Mouse (Mus musculus) MEL (cell line): ENCODE measurements around the gene Rapgef4. TPM values are rescaled to one million over a fixed set of nuclear protein-coding genes. Genes with fewer than 3 reads are reported as not detected.

Experiments used
- DNase-seq: peaks from one replicate; pipeline ENCODE4 v3.0.0; 2011; ENCODE audit warnings: low read depth, low spot score
- H3K27ac ChIP-seq: 2 replicates; pipeline ENCODE4 v1.5.1; 2012; ENCODE audit warnings: low read depth, mild to moderate bottlenecking, control low read depth, low read length, moderate library complexity; ENCODE audit not compliant: control insufficient read depth
- H3K27me3 ChIP-seq, 2 experiments: fragments of 150-350 bp in 1 of 2; sonication (generic) in 1 of 2; 2 replicates each; pipeline ENCODE4 v1.6.1; 2012; ENCODE audit warnings: low read length in 2 of 2, mild to moderate bottlenecking in 2 of 2, improper control_type of control experiment in 1 of 2, moderate library complexity in 1 of 2; ENCODE audit not compliant: insufficient read depth in 2 of 2, control insufficient read depth in 1 of 2
- H3K36me3 ChIP-seq, 2 experiments: 2 replicates each; pipeline ENCODE4 v1.6.1; 2012 to 2014; ENCODE audit warnings: low read length in 2 of 2, improper control_type of control experiment in 1 of 2, inconsistent platforms in 1 of 2, mild to moderate bottlenecking in 1 of 2; ENCODE audit not compliant: insufficient read depth in 2 of 2, control insufficient read depth in 1 of 2
- H3K4me1 ChIP-seq, 2 experiments: fragments of 150-350 bp in 1 of 2; sonication (generic) in 1 of 2; 2 replicates each; pipeline ENCODE4 v1.6.1; 2012; ENCODE audit warnings: low read length in 2 of 2, improper control_type of control experiment in 1 of 2, mild to moderate bottlenecking in 1 of 2; ENCODE audit not compliant: insufficient read depth in 2 of 2, control insufficient read depth in 1 of 2
- H3K4me3 ChIP-seq, 2 experiments: fragments of 150-350 bp in 1 of 2; sonication (generic) in 1 of 2; 2 replicates each; pipeline ENCODE4 v1.5.1; 2012; ENCODE audit warnings: low read depth in 2 of 2, low read length in 2 of 2, mild to moderate bottlenecking in 2 of 2, moderate library complexity in 2 of 2, control low read depth in 1 of 2, improper control_type of control experiment in 1 of 2; ENCODE audit not compliant: control insufficient read depth in 1 of 2, insufficient read depth in 1 of 2
- H3K79me2 ChIP-seq: 2 replicates; pipeline ENCODE4 v1.6.1; 2012; ENCODE audit warnings: mild to moderate bottlenecking, low read length, moderate library complexity; ENCODE audit not compliant: control insufficient read depth, poor library complexity, insufficient read depth
- H3K9ac ChIP-seq: 2 replicates; pipeline ENCODE4 v1.6.1; 2012; ENCODE audit warnings: low read depth, mild to moderate bottlenecking, control low read depth, low read length, moderate library complexity; ENCODE audit not compliant: control insufficient read depth, poor library complexity, severe bottlenecking
- H3K9me3 ChIP-seq: fragments of 150-350 bp; sonication (generic); replicated peaks from 2 replicates; pipeline ENCODE4 v1.6.1; 2012; ENCODE audit warnings: mild to moderate bottlenecking, low read length, improper control_type of control experiment, moderate library complexity; ENCODE audit not compliant: insufficient read depth
- CHD1 ChIP-seq: IDR thresholded peaks from 2 replicates; pipeline ENCODE4 v1.6.1; 2012; ENCODE audit warnings: low read depth, mild to moderate bottlenecking, inconsistent platforms, low read length, improper control_type of control experiment
- CHD2 ChIP-seq: IDR thresholded peaks from 2 replicates; pipeline ENCODE4 v1.6.1; 2011; ENCODE audit warnings: low read length, improper control_type of control experiment
- CTCF ChIP-seq, 3 experiments: IDR thresholded peaks in 2 of 3; conservative IDR thresholded peaks in 1 of 3; 2 replicates each; pipeline ENCODE4 v1.5.1; 2011 to 2012; ENCODE audit warnings: low read length in 3 of 3, low read depth in 2 of 3, mild to moderate bottlenecking in 2 of 3, improper control_type of control experiment in 1 of 3, inconsistent platforms in 1 of 3, mixed read lengths in 1 of 3, moderate library complexity in 1 of 3; ENCODE audit not compliant: control insufficient read depth in 1 of 3, insufficient read depth in 1 of 3, poor library complexity in 1 of 3, severe bottlenecking in 1 of 3
- ELF1 ChIP-seq: IDR thresholded peaks from 2 replicates; pipeline ENCODE4 v1.6.1; 2014; ENCODE audit warnings: low read depth, mild to moderate bottlenecking, inconsistent platforms, low read length, improper control_type of control experiment, moderate library complexity
- EP300 ChIP-seq, 2 experiments: IDR thresholded peaks; 2 replicates each; pipeline ENCODE4 v1.6.1; 2011; ENCODE audit warnings: improper control_type of control experiment in 2 of 2, low read length in 2 of 2, low read depth in 1 of 2, mild to moderate bottlenecking in 1 of 2
- GATA1 ChIP-seq: IDR thresholded peaks from 2 replicates; pipeline ENCODE4 v1.6.1; 2011; ENCODE audit warnings: low read depth, low read length, improper control_type of control experiment
- JUND ChIP-seq: IDR thresholded peaks from 2 replicates; pipeline ENCODE4 v1.6.1; 2011; ENCODE audit warnings: low read depth, mild to moderate bottlenecking, improper control_type of control experiment, low read length
- KAT2A ChIP-seq: conservative IDR thresholded peaks from 2 replicates; pipeline ENCODE4 v1.6.1; 2012; ENCODE audit warnings: low read depth, low read length, improper control_type of control experiment, inconsistent platforms
- MAFK ChIP-seq: IDR thresholded peaks from 2 replicates; pipeline ENCODE4 v1.6.1; 2011; ENCODE audit warnings: low read depth, mild to moderate bottlenecking, low read length, improper control_type of control experiment, borderline replicate concordance
- MAX ChIP-seq: IDR thresholded peaks from 2 replicates; pipeline ENCODE4 v1.6.1; 2011; ENCODE audit warnings: low read length, improper control_type of control experiment
- MEF2A ChIP-seq: IDR thresholded peaks from 2 replicates; pipeline ENCODE4 v1.6.1; 2014; ENCODE audit warnings: low read depth, mild to moderate bottlenecking, inconsistent platforms, low read length, improper control_type of control experiment; ENCODE audit not compliant: poor library complexity, insufficient replicate concordance, severe bottlenecking; ENCODE audit errors: extremely low read depth
- MYB ChIP-seq: IDR thresholded peaks from 2 replicates; pipeline ENCODE4 v1.6.1; 2011; ENCODE audit warnings: mild to moderate bottlenecking, low read depth, low read length, improper control_type of control experiment
- MYC ChIP-seq: IDR thresholded peaks from 2 replicates; pipeline ENCODE4 v1.6.1; 2011; ENCODE audit warnings: low read depth, mild to moderate bottlenecking, low read length, improper control_type of control experiment, moderate library complexity
- NELFE ChIP-seq: IDR thresholded peaks from 2 replicates; pipeline ENCODE4 v1.6.1; 2011; ENCODE audit warnings: low read depth, low read length, improper control_type of control experiment
- NRF1 ChIP-seq: IDR thresholded peaks from 2 replicates; pipeline ENCODE4 v1.6.1; 2014; ENCODE audit warnings: low read depth, mild to moderate bottlenecking, inconsistent platforms, low read length, improper control_type of control experiment, moderate library complexity; ENCODE audit not compliant: poor library complexity, insufficient read depth, severe bottlenecking
- POLR2A ChIP-seq, 2 experiments: IDR thresholded peaks; 2 replicates each; pipeline ENCODE4 v1.6.1; 2011 to 2012; ENCODE audit warnings: low read length in 2 of 2, mild to moderate bottlenecking in 2 of 2, control low read depth in 1 of 2, improper control_type of control experiment in 1 of 2, low read depth in 1 of 2, moderate library complexity in 1 of 2; ENCODE audit not compliant: control insufficient read depth in 1 of 2, insufficient read depth in 1 of 2, poor library complexity in 1 of 2
- POLR2AphosphoS2 ChIP-seq: IDR thresholded peaks from 2 replicates; pipeline ENCODE4 v1.6.1; 2011; ENCODE audit warnings: low read length, improper control_type of control experiment
- RAD21 ChIP-seq: IDR thresholded peaks from 2 replicates; pipeline ENCODE4 v1.6.1; 2011; ENCODE audit warnings: mild to moderate bottlenecking, low read depth, low read length, improper control_type of control experiment
- SIN3A ChIP-seq: IDR thresholded peaks from 2 replicates; pipeline ENCODE4 v1.6.1; 2012; ENCODE audit warnings: low read length, improper control_type of control experiment, inconsistent platforms
- TCF12 ChIP-seq: IDR thresholded peaks from 2 replicates; pipeline ENCODE4 v1.6.1; 2014; ENCODE audit warnings: low read depth, mild to moderate bottlenecking, inconsistent platforms, low read length, improper control_type of control experiment, moderate library complexity
- USF2 ChIP-seq, 2 experiments: IDR thresholded peaks; 2 replicates each; pipeline ENCODE4 v1.6.1; 2011 to 2012; ENCODE audit warnings: improper control_type of control experiment in 2 of 2, low read length in 2 of 2, borderline replicate concordance in 1 of 2, inconsistent platforms in 1 of 2, low read depth in 1 of 2, mild to moderate bottlenecking in 1 of 2; ENCODE audit not compliant: insufficient read depth in 1 of 2
- ZC3H11A ChIP-seq: IDR thresholded peaks from 2 replicates; pipeline ENCODE4 v1.6.1; 2012; ENCODE audit warnings: low read depth, mild to moderate bottlenecking, inconsistent platforms, low read length, improper control_type of control experiment
- ZKSCAN1 ChIP-seq: IDR thresholded peaks from 2 replicates; pipeline ENCODE4 v1.6.1; 2012; ENCODE audit warnings: low read depth, mild to moderate bottlenecking, inconsistent platforms, low read length, improper control_type of control experiment, moderate library complexity
- polyA plus RNA-seq, 2 experiments: library from polyadenylated mRNA; stranded (reverse) in 1 of 2; unstranded in 1 of 2; fragments of >175 nt in 1 of 2; fragments of >200 nt in 1 of 2; gene quantifications; 2 replicates each; pipeline versions ENCODE4 v1.2.1 to v1.2.4; 2012; ENCODE audit warnings: low replicate concordance in 2 of 2, low read depth in 1 of 2; ENCODE audit not compliant: insufficient read length in 2 of 2, insufficient read depth in 1 of 2, missing spikeins in 1 of 2
- total RNA-seq: library from RNA; depleted of rRNA; stranded (reverse); fragments of 300-350 nt; gene quantifications from 2 replicates; pipeline ENCODE4 v1.2.3, GENCODE M21; 2012

Gene Rapgef4
- total and polyA plus RNA-seq, 3 experiments = not detected

DNA sequence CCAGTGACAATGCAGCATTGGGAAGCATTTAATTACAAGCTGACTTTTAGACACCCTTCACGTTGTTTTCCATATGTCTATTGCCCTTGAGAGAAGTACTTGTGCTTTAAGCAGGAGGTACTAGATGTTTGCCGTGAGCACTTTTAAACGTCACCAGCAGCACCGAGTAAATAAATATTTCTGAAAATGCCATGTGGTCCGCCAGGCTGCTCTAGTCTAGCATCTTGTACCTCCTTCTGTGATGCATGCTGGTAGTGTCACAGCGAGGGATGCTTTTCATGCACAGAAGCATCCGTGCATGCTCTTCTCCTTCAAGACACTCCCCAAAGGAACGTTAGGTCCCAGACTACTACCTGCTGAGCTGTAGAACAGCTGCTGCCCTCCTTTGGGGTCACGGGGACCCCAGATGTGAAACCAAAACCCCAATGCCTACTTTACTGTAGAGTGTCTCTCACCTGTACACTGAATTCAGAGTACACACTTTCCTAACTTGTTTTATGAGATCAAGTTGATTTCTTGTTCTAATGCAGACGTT, 177.7 kb downstream of the Rapgef4 start:
- no peak overlapping the region for H3K9ac ChIP-seq
- H3K9me3 ChIP-seq = no peaks in the 10 kb centered on the region
- H3K4me3 ChIP-seq = no peak overlapping the region
- H3K79me2 ChIP-seq = no peaks in the 10 kb centered on the region
- no peak for TF ChIP-seq MEF2A
- no peak for TF ChIP-seq USF2 (IDR thresholded peaks at IDR 0.05; ENCODE audit: borderline replicate concordance in 1 of 2, insufficient read depth in 1 of 2, low read depth in 1 of 2, low read length in 2 of 2)
- TF ChIP-seq CTCF (IDR thresholded peaks at IDR 0.05 in 2 of 3, conservative IDR thresholded peaks at IDR 0.05 in 1 of 3; ENCODE audit: control insufficient read depth in 1 of 3, insufficient read depth in 1 of 3, low read depth in 2 of 3, low read length in 3 of 3, poor library complexity in 1 of 3, severe bottlenecking in 1 of 3) = no peak
- no peak for TF ChIP-seq EP300 (IDR thresholded peaks at IDR 0.05; ENCODE audit: low read depth in 1 of 2, low read length in 2 of 2)
- TF ChIP-seq POLR2AphosphoS2 = no peak
- no peak for TF ChIP-seq SIN3A
- TF ChIP-seq MAFK = no peak
- H3K27ac ChIP-seq = no peak overlapping the region
- no peaks in the 10 kb centered on the region for H3K4me1 ChIP-seq
- H3K27me3 ChIP-seq = peaks cover 7 to 11% of the 10 kb centered on the region in 2 experiments
- no peaks in the 10 kb centered on the region for H3K36me3 ChIP-seq
- DNase-seq = no peak

DNA sequence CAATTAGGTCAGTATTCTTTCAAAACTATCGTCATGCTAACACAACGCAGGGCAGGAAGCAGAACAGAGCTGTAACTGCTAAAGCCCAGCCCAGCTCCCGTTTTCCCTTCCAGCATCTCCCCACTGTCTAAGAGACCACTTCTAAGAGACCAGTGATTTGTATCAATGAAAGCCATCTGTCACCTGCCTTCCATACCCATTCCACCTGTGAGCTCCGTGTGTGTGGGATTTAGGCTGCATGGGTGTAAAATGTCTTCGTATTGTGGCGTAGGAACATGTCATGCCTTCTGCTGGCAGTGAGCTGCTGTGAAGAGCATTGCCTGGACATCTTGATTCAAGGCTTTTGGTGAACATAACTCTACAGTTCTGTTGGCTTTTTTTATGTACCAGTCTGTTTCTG, 178.2 kb downstream of the Rapgef4 start:
- TF ChIP-seq JUND (no peak), CHD1 (no peak), MYC (no peak), EP300 (IDR thresholded peaks at IDR 0.05; ENCODE audit: low read depth in 1 of 2, low read length in 2 of 2) (no peak), RAD21 (no peak), CTCF (IDR thresholded peaks at IDR 0.05 in 2 of 3, conservative IDR thresholded peaks at IDR 0.05 in 1 of 3; ENCODE audit: control insufficient read depth in 1 of 3, insufficient read depth in 1 of 3, low read depth in 2 of 3, low read length in 3 of 3, poor library complexity in 1 of 3, severe bottlenecking in 1 of 3) (no peak), MYB (no peak), ZC3H11A (no peak), ELF1 (no peak), ZKSCAN1 (no peak), USF2 (IDR thresholded peaks at IDR 0.05; ENCODE audit: borderline replicate concordance in 1 of 2, insufficient read depth in 1 of 2, low read depth in 1 of 2, low read length in 2 of 2) (no peak), NELFE (no peak), TCF12 (no peak), CHD2 (no peak), POLR2A (IDR thresholded peaks at IDR 0.05; ENCODE audit: control insufficient read depth in 1 of 2, insufficient read depth in 1 of 2, low read depth in 1 of 2, low read length in 2 of 2, poor library complexity in 1 of 2) (no peak), GATA1 (no peak), NRF1 (no peak), MAX (no peak), KAT2A (no peak)
- no peak for DNase-seq
- H3K9me3 ChIP-seq = no peaks in the 10 kb centered on the region

More for the DNA sequence above, 178.2 kb downstream of the Rapgef4 start:
- no peak overlapping the region for H3K4me3 ChIP-seq
- H3K4me1 ChIP-seq = no peaks in the 10 kb centered on the region
- no peak overlapping the region for H3K27ac ChIP-seq
- no peak overlapping the region for H3K9ac ChIP-seq
- H3K36me3 ChIP-seq = no peaks in the 10 kb centered on the region
- H3K27me3 ChIP-seq = peaks cover 5 to 7% of the 10 kb centered on the region in 2 experiments
- no peaks in the 10 kb centered on the region for H3K79me2 ChIP-seq
